Mouse (Mus musculus) kidney, adult 9 months (tissue): ENCODE data around the gene Gm13871.
"Not testable (repeated sequence)": the region's sequence is repeated elsewhere in the genome, so short reads cannot be mapped to it uniquely, and the experiment has no call there.

Experiments
- DNase-seq: peaks from one replicate; pipeline ENCODE4 v3.0.0; 2022

Gm13871 gene

DNA sequence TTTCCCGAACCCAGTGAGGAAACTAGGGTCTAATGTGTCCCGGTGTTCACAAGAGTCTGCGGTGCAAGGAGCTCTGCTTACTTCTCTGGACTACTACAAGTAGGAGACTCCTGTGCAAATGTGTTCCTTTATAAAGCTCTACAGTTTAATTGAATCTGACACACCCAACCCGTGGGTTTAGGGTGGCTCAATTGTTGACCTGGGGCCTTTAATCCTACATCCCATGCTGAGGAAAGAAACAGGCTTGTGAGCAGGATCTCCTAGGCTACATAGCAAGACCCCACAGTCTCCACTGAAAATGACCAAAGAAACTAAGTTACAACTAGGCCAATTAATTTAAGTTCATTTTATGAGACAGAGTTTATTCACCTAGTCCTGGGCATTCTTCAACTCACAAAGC, at the start of gene Gm13871:
Gene Gm13871, minus strand, starts transcription at position 101 of the 400 bp plus-strand sequence.
- DNase-seq, result not testable (repeated sequence)

GRCm38 (mm10) chr4:73950375-73950896, 44.7 kb upstream of the Gm13871 start, which contains the start of gene 2310002L09Rik:
Gene 2310002L09Rik, minus strand, starts transcription at chr4:73950846.
- no peak for DNase-seq

- DNase-seq, result not testable (repeated sequence)
Observed at GRCm38 (mm10) chr4:73920660-73921059, 14.9 kb upstream of the Gm13871 start, which contains the start of gene Gm11756. Gene Gm11756, minus strand, starts transcription at chr4:73920760.

- DNase-seq, result not testable (repeated sequence)
Observed at GRCm38 (mm10) chr4:73891012-73891411, 14.7 kb downstream of the Gm13871 start, which contains the start of gene Gm11757. Gene Gm11757, minus strand, starts transcription at chr4:73891112.

DNA sequence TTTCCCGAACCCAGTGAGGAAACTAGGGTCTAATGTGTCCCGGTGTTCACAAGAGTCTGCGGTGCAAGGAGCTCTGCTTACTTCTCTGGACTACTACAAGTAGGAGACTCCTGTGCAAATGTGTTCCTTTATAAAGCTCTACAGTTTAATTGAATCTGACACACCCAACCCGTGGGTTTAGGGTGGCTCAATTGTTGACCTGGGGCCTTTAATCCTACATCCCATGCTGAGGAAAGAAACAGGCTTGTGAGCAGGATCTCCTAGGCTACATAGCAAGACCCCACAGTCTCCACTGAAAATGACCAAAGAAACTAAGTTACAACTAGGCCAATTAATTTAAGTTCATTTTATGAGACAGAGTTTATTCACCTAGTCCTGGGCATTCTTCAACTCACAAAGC, 29.6 kb downstream of the Gm13871 start, which contains the start of gene Gm11758:
Gene Gm11758, minus strand, starts transcription at position 101 of the 400 bp plus-strand sequence.
- DNase-seq, result not testable (repeated sequence)
